Mouse (Mus musculus) v-Abl transformed pro-B cells (cell line): Measurements from ENCODE around the gene Fam168a.

Experiments
- in situ Hi-C, 2 experiments: fragments of 400-800 bp; cut with MboI; formaldehyde crosslinking; loops; one replicate each; pipeline ENCODE4 v1.15.1; 2025; ENCODE audit not compliant: unreplicated experiment in 2 of 2

The Fam168a gene

DNA sequence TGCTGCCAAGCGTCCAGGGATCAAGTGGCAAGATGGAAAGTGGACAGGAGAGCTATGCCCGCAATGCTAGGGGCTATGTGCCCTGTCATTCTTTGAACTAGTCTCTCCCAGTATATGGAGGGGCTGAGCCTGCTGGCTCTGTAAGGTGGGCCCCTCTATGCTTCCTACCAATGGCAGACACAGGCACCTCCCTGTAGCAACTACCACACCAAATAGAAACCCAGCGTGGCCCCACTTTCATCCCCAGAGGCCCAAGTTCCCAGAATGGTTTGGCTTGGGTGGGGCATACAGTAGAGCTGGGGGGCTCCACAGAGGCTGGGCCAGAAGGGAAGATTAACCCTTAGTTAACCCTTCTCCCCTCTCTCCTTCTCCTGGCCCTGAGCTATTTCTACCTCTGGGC lies 154.0 kb downstream of the Fam168a start:
- in situ Hi-C loops = no loop called here

- in situ Hi-C loops = no loop called here
Observed at GRCm38 (mm10) chr7:100861209-100861608, 154.8 kb downstream of the Fam168a start.

DNA sequence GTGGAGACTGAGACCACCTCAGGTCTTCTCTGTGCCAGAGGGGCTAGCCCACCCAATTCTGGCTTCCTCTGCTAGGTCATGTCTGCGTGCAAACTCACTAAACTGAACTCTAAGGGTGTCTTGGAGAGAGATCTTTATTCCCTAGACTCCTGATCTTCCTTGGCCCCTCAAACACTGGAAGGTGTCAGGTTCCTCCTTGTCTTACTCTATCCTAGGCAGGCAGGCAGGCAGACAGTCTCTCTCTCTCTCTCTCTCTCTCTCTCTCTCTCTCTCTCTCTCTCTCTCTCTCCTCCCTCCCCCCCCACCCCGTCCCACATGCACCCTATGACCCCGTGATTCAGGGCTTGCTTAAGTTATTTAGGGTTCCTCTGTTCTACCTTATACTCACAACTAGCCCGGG lies 155.9 kb downstream of the Fam168a start:
- in situ Hi-C loops = no loop called here

DNA sequence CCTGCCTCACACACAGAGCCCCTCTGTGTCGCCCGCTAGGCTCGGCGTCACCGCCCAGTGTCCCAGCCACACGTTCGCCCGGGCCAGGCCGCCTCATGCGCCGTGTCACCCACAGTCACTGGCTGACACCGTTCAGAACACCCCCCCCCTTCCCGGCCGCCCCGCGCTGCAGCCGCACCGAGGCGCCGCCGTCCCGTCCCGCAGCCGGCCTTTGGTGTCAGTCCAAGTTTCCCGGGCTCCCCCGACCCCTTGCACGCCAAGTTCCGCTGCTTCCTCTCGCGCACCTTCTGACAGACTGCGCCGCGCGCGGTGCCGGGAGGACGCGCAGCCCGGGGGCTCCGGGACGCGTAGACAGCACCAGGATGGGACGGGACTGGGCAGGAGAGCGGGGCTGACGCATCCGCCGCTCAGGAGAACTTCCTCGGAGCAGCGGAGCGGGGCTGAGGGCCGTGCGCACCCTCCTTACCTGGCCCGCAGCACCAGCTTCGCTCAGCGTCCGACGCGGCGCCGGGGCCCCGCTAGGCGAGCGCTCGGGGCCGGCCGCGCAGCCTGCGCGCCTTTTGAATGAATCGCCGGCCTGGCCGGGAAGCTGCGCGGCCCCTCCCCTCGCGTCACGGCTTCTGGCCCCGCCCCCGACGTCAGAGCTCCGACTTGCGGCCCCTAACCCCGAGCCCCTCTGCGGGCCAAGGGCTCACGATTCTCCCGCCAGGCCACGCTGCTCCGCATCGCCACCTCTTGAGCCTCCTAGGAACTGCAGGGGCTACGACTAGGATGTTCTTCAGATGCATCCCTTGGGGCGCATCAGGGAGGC lies 156.6 kb downstream of the Fam168a start, which contains the start of gene Relt:
TSS of gene Relt (minus strand) at position 619 of the 811 bp plus-strand sequence.
- in situ Hi-C loops = no loop called here

GRCm38 (mm10) chr7:100866675-100867074 lies 160.2 kb downstream of the Fam168a start:
- in situ Hi-C loops = no loop called here

- in situ Hi-C loops = no loop called here
Observed at GRCm38 (mm10) chr7:100867561-100867960, 161.1 kb downstream of the Fam168a start.

GRCm38 (mm10) chr7:100868551-100868950 lies 162.1 kb downstream of the Fam168a start:
- in situ Hi-C loops = no loop called here

DNA sequence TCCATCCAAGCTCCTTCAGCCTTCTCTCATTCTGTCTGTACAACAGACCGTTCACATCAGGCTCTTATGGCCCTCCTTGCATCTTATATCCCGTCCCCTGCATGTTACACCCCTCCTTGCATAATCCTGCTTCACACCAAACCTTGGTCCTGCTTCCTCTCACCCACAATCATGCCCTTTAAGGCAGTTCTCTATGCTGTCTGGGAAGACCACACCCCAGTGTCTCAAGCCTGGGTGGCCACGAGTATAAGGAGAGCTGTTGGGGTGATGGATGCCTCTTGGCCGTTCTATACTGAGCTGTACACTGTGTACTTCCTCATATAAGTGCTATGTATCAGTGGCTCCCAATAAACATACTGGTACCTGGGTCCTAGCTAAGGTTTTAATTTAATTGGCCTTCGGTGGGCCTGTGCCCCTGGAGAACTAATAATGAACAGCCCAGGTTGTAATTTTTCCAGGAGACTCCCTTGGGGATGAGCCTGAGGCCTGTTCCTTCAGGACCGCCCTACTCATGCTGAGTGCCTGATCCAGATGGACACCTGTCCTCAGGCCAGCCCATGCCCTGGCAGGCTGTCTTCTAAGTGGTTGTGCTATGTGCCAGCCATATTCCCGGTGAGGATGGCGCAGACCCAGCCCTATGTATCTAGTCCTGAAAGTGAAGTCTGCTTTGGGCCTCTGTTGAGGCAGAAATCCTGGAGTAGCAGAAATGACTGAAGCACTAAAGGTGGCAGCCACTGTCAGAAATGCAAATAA lies 163.6 kb downstream of the Fam168a start:
- in situ Hi-C loops = no loop called here

DNA sequence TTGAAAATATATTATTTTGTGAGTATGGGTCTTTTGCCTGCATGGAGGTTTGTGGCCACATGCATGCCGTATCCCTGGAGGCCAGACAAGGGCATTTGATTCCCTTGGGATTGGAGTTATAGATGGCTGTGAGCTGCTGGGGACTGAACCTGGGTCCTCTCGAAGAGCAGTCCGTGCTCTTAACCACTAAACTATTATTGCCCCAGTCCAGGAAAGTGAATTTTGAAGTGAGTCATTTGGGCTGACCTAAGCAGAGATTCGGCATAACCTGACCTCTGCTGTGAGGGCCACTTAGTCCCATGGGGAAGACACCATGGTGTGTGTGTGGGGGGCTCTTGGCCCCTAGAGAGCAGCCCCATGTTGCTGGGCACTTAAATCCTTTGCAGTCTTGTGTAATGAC lies 164.9 kb downstream of the Fam168a start:
- in situ Hi-C loops = no loop called here

DNA sequence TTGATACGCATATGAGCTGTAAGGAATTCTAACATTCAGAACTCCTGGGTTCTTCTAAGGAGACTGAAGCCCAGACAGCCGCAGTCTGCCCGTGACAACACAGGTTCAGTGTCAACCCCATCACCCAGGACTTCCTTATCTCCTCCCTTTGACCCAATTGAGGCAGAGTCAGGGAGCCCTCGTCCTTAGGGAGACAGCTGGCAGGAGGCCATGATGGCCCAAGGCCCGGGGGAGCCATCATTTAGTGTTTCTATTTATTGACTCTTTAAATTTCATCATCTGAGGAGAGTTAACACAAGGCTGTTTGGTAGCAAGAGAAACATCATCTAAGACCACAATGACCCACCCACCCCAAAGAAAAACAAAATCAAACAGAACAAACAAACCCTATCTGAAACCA lies 165.5 kb downstream of the Fam168a start:
- in situ Hi-C loops = no loop called here

GRCm38 (mm10) chr7:100873197-100873596 lies 166.8 kb downstream of the Fam168a start:
- in situ Hi-C loops = no loop called here

DNA sequence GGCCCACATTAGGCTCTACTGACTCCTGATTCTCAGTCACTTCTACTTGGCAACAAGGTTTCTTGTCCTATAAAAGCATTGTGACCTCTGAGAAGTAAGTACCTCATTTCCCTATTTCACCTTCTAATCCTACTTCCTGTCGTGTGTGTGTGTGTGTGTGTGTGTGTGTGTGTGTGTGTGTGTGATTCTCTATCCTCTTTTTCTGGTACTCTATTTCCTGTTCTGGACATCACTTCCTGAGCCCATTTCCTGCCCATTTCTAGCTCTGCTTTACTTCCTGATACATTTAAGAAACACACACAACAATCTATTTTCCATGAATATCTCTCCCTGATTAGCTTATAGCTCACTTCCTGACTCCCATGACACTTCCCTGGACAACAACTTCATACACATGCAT lies 169.4 kb downstream of the Fam168a start:
- in situ Hi-C loops = no loop called here

DNA sequence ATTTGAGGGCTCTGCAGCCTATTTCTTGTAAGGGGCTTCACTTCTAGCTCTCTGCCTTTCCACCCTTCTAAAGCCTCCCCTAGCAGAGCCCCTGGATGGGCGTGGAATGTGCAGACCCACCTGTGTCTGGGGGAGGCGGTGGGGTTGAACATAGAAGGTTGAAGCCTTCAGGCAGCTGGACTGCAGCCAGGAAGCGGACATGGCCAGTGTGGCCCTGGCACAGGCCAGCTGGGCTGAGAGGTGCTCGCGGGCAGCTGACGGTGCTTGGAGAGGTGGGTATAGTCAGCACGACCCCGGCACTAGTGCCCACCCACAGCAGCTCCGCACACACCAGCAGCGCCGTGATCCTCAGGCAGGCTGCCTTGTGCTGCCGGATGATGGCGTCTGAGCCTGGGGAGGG lies 169.9 kb downstream of the Fam168a start:
- in situ Hi-C loops = no loop called here

DNA sequence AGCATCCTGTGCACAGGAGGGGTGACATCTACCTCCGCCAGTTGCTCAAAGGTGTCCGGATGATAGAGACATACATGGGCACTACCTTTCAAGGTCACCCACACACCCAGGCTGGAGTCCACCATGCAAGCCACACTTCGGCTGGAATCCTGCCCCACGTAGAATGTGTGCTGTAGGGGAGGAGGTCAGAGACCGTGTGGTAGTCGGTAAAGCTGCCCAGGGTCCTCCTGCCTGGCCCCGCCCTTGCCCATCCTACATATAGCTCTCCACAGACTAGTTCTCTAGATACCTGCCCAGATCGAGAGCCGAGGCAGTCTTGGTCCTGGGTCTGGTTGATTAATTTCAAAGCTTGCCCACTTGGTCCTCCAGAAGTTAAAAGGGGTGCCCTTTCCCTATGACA lies 170.3 kb downstream of the Fam168a start:
- in situ Hi-C loops = no loop called here

- in situ Hi-C loops = no loop called here
Observed at GRCm38 (mm10) chr7:100879595-100879994, 173.2 kb downstream of the Fam168a start.

GRCm38 (mm10) chr7:100881531-100881930 lies 175.1 kb downstream of the Fam168a start:
- in situ Hi-C loops = loop anchor here in 1 of 2 experiments (10.0 kb wide), 1 partner anchor 357 kb away; no protein-coding TSS in a partner anchor

DNA sequence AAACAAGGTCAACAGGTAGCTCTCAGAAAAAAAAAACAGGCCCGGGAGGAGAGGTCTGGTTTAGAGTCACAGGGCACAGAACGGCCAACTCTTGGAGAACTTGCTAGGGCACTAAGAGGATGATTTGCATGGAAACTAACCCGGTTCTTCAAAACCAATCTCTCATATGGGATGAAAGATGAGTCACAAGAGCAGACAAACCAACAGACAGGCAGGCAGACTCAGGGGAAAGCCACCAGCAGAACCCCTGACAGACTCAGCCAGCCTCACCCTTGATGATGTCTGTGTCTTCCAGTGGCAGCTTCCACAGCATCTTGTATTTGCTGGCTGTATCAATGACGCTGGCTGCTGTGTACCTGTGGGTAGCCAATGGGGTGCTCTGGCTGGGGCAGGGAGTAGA lies 175.5 kb downstream of the Fam168a start:
- in situ Hi-C loops = loop anchor here in 1 of 2 experiments (10.0 kb wide), 1 partner anchor 357 kb away; no protein-coding TSS in a partner anchor

- in situ Hi-C loops = loop anchor here in 1 of 2 experiments (10.0 kb wide), 1 partner anchor 360 kb away; no protein-coding TSS in a partner anchor
Observed at GRCm38 (mm10) chr7:100884460-100884859, 178.0 kb downstream of the Fam168a start.

- in situ Hi-C loops = loop anchor here (5.0 to 10.0 kb wide), 4 partner anchors 39 to 369 kb away; no protein-coding TSS in a partner anchor
Observed at GRCm38 (mm10) chr7:100886535-100886934, 180.1 kb downstream of the Fam168a start.
